Mouse (Mus musculus) cerebral cortex, adult 2 months (tissue): Measurements from ENCODE around the gene Qk.

Experiments
- WGBS: fragments of 180-500 bp; shearing (Covaris S2); methylation state at CpG from one replicate; pipeline ENCODE4 v1.1.7; 2018; 5-methylcytosine and 5-hydroxymethylcytosine counted together

The Qk gene

DNA sequence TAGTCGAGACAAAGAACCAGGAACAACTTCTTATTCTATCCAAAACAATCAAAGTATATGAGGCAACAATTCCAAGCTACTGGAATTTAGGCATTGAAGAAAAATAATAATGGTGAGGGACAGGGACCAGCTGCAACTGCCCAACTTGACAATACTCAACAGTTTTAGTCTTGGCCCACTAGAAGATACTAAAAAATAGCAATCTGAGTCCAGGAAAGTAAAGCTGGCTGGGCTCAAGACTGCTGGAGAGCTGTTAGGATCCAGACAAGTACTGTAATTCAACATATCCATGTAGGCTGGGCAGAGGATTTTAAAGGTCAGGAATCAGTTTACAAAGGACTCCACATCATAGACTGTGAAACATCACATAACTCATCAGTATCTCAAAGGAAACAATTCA, 79.6 kb downstream of the Qk start:
- 68% methylated on average over 1 of the region's 1 CpGs for WGBS

DNA sequence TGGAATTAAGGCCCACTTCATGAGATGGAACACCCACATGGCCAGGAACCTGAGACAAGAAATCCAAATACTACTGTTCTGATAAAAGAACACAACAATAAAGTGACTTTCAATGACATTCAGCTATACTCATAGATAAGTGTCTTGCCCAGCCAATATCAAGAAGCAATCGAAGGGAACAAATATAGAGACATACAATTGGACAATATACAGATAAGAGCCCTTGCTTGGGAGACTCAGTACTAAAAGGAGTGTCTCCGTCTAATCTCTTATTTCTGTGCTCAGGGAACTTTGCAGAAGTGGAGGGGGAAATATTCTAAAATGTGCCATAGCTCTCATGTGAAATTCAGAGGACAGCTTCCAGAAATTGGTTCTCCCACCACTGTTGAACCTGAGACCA, 83.1 kb downstream of the Qk start:
- WGBS, result 71% methylated on average over 2 of the region's 2 CpGs

DNA sequence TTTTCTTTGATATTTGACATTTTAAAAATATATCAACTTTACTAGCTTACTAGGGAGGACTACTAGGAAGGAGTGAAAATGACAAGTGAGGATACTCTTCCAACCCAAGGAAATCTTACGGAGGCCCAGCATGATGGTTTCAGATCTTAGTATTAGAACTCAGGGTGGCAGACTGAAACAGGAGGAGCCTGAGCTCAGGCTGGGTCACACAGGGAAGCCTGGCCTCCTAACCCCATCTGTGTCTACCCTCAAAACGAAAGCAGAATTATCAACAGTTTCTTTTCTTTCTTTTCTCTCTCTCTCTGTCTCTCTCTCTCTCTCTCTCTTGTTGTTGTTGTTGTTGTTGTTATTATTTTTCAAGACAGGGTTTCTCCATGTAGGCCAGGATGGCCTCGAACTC, 87.2 kb downstream of the Qk start:
- 62% methylated on average over 3 of the region's 3 CpGs for WGBS

DNA sequence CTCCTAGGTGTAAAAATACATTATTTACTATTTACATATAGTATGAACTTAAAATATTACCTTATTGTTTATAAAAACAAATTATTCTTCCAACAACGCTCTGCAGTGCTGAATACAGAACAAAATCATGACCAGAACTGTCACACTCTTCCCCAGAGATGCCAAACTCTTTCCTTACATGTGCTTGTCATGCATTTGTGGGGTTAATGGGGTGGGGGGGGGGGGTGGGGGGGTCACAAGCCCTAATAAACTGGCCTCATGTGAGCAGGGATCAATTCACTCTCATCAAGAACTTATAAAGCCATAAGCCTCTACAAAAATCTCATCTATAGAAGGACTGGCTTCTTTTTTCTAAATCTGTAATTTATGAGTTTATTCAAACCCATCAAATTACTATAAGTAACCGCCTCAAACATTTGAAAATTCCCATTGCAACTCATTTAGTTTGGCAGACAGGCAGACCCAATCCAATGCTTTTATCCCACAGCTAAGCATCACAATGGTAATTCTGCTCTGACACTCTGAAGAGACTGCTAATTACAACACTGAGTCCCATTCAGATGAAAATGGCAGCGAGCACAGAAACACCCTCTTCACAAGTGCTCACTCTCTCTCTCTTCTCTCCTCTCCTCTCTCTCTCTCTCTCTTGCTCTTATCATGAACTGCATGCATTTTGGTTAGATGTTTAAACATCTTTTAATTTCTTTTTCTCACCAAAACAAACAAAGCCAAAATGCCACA, 91.7 kb downstream of the Qk start:
- WGBS, result 52% methylated on average over 3 of the region's 3 CpGs

DNA sequence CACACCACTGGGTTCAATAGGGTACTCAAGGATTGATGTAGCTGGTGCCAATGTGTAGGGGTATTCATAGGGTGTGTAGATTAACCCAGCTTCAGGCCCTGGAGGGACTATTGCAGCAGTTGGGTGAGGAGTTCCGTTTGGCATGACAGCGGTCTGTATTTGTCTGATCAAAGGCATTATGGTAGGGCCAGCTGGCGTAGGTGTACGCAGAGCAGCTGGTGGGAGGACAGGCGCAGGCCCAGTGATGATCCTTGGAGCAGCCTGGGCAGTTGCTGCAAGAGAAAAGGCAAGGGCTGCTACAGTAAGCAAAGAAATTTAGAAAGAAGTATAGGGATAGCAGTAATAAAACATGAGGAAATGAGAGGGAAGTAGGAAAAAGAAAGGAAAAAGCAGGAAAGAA, 103.5 kb downstream of the Qk start:
- WGBS, result 62% methylated on average over 5 of the region's 5 CpGs

DNA sequence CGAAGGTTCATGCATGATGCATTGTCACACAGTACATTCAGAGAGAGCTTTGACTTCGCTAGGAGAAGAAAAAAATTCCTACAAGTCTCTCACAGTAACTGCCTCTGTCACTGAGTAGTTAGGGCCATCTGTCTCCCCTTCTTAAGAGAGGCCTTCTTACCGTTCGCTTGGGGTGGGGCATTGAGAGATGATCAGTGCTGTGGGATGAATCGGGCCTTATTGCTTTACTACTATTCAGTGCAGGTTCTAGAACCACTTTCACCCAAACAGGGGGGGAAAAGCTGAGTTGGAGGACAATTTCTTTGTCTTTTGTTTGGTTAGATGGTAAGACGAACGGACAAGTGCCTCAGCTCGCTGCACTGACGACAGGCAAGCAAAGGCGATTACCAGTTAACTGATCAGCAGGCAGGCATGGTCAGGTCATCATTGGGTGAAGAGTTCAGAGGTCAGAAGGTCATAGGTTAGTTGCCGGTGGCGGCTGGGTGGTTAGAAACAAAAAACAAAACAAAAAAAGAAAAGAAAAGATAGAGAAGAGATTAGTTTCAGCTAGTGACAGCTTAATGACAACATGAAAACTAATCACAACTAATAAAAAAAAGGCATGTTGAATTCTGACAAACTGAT, 110.4 kb downstream of the Qk start:
- WGBS, result 45% methylated on average over 12 of the region's 12 CpGs

DNA sequence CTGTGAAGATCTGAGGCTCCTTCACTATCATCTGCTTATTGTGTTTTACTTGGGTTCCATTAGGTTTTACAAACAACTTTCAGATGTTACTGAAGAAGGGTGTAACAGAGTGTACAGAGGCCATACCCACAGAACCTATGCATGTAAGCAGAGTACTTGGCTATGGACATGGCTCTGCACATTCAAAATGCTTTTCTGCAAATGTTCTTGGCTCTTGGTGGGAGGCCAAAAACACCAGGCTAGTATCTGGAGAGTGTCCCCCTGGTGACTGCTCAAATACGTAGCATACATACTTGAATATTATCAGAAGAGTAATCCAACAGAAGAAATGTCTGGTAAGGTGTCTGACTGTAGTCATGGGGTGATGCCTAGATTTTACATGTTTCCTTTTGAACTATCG, 121.0 kb downstream of the Qk start:
- WGBS, result 66% methylated on average over 2 of the region's 2 CpGs

DNA sequence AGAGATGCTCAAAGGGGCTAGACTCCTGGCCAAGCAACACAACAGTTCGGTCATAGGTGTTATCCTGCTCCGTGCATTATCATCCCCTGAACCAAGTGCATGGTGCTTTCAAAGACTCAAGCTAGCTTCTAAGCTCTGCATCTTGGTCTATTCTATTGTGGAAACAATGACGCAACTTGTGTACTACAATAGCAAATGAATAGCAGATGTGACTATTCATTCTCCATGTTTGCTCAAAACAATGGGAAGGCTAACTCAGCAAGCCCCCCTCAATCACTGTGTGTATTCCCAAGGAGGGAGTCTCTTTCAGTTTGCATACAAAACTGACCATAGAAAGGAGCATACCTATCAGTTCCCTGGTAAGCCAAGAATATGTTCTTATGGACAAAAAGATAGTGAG, 121.4 kb downstream of the Qk start:
- 85% methylated on average over 3 of the region's 3 CpGs for WGBS

DNA sequence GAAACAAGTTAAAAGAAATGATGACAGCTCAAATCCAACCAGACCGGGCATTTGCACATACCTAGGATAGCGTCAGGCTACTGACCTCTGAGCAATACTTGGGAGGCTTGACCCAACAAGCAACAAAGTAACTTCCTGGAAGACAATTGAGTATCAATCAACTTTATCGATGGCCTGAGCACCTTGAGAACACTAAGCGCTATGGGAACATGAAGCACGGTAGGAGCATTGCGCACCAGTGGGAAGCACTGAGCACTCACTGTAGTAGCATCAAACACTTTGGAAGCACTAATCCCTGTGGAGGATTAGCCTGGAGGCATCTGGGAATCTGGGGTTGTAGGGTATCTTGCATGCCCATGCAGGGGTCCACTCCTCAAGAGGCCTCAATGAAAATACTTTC, 124.0 kb downstream of the Qk start:
- WGBS, result 89% methylated on average over 6 of the region's 6 CpGs

DNA sequence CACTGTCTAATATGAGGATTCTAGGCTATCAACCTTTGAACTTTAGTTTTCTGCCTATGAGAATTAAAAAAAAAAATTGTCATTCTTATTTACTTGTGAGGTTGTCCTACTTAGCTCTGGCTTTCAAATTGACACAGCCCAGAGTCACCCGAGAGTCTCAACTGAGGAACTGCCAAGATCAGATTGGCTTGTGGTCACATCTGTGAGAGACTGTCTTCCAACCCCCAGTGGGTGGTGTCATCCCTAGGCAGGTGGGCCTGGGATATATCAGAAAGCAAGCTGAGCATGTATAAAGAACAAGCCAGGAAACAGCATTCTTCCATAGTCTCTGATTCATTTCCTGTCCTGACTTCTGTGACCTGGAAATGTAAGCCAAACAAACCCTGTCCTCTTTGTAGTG, 128.8 kb downstream of the Qk start:
- WGBS, result 45% methylated on average over 1 of the region's 1 CpGs

DNA sequence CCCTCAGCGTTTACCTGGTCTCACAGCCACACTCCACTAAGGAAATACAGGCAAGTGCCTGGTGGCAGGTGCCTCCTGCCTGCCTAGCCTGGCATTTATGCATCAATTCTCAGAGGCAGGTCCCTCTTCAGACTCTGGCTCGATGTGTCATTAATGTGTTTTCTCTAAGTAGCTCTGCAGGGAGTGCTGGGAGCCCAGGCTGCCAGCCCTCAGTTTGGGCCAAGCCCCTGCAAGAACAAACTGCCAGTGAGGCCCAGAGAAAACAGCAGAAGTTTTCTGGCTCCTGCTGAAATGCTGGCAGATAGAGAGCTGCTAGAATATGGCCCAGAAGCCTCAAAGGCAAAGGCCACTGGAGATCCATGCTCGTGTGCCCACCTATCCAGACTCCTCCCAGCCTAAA, 131.2 kb downstream of the Qk start:
- WGBS, result 61% methylated on average over 3 of the region's 3 CpGs

DNA sequence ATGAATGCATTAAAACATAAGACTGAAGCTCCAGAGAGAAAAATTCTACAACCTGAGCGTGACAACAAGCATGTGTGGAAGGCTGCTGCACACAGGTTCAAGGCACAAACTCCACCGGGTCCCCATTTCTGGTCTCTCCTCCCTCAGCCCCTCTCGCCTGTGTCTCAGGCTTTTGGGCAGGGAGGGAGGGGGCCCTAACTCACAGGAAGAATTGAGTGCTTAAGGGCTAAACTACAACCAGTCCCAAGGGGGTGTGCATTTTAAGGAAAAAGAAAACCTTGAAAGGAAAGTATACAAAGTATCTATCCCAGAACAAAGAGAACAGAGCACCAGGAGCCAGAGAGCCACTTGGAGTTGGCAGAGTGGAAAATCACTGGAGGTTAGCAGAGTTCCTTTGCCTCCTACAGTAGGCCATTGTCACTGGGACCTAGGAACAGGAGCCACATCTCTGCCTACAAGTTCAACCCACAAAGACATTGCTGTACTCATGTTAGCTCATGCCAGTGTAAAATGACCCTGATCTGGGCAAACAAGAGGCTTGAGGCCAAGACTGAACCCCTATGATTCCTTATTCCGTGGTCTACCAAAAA, 132.1 kb downstream of the Qk start:
- WGBS, result 77% methylated on average over 4 of the region's 4 CpGs

DNA sequence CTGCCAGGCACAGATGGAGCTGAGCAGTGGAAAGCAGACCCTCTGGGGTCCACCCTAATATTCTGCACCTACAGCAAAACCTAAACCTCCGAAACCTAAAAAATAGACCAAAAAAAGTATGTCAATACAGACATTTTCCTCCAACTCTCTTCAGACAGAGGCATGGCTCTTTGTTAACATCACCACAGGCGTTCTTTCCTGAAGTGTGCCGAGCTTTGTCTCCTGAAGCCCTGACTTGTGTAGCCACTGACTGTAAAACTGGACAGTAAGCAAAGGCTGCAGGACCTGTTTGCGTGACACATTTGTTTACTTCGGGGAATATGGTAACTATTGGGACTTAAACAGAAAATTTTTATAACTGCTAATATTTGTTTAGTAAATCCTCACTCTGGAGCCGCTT, 137.9 kb downstream of the Qk start:
- 79% methylated on average over 6 of the region's 6 CpGs for WGBS

DNA sequence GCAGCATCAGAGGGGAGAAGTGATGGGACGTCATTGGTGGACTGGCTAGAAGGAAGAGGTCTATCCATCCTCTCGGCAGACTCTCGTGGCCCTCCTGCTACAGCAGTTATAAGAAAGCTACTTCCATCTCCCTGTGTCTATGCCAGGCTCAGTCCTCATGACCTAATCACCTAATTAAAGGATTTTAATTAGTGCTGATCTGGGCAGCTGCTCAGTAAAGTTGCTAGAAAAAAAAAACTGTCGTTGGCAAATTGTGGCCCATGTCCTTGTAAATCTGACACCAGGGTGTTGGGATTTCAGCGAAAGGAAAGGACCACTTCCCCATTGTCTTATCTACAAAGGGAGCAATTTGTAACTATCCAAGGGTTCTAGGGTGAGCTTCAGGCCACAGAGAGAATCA, 142.6 kb downstream of the Qk start:
- 62% methylated on average over 5 of the region's 5 CpGs for WGBS

DNA sequence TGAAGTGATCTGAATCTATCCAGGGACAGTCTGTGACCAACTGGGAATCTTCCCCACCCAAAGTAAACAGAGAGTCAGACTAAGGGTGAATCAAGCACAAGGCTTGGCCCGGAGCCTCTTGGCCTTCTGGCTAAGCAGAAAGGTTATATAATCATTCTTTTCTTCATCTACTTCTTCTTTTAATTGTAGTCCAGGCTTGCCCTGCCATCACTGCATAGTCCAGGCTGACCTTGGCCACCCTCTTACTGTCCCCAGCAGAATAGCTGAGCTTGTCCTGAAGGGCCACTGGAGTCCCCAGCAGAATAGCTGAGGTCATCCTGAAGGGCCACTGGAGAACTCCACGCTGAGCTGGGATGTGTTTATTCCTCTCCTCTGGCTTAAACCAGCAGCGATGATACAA, 158.4 kb downstream of the Qk start:
- WGBS, result 72% methylated on average over 3 of the region's 3 CpGs

DNA sequence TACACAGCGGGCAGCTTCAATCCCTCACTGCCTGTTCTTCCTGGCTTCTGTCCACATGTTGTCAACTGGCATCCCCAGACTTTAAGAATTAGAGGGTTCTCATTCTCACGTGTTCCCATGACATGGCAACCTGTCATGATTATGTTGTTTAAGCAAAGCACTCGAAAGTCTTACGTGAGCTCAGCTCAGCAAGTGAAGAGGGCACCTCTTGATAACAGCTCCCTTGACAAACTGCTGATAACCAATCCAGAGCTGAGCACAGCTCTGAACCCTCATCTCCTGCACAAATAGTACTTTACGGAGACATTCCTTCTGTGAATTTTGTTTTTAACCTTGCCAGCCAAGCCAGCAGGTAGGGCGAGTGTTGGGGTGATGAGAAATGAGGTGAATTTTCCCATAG, 159.2 kb downstream of the Qk start:
- WGBS, result 92% methylated on average over 6 of the region's 6 CpGs

DNA sequence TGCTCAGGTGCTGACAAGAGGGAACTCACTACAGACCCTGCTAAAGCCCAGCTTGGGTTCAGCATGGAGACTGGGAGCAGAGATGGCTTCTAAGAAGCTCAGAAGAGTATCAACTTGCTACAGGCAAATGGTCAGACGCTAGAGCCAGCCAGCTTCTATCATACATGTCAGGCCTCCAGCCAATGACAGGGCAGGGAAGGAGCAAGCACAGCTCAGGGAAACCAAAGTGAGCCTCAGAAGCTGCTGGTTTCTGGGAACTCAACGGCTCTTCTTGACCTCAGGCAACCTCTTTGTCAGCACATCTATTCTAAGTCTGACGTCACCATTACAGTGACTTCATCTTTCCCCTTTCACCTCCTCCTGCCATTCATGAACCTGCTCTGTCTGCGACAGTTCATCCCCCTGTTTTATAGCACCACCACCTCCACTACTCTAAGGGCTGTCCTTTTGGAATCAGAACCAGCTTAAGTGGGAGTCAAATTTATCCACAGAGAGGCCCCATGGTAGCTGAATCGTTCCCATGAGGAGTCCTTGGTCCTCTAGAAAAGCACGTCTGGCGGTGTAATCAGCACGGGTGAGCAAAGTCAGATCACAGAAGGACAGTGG, 166.7 kb downstream of the Qk start:
- WGBS, result 69% methylated on average over 8 of the region's 8 CpGs
